Comparison of ENCODE assay signal across 8 mouse cellular contexts in the genomic region with DNA sequence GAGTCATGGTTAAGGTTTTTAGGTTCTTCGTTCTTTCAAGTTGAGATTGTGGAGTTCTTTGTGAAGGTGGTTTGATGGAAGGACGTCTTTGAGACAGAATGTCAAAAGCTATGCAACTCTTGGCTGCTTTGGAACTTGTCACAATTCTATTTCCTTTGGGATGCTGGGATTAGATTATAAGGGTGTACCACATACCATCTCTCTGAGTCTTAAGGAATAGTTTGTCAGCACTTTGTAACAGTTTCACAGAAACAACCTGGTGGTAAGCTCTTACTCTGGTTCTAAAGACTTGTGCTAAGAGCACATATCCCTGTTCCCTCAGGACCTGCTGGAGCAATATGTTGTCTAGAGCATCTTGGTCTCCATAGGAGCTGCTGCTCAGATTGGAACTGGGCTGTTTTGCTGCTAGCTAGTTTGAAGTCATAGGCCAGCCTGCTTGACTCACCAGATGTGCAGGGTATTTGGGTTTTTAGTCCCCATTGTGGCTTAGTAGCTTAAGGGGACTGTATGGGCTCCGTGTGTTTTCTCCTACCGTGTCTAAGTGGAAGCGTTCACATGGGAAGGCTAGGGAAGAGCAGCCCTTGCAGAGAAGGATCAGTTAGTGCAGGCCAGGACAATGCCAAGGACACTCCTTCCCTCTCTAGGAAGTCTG. TPM values are rescaled to one million over a fixed set of nuclear protein-coding genes. Genes with fewer than 3 reads are reported as not detected.
A peak's percentile ranks its signal among the peaks of the same experiment; 100 is the strongest.
DNase-seq lines count a peak whose midpoint lies in the region; ATAC-seq and TF ChIP-seq lines count a peak whose summit lies in the region.

No protein-coding gene starts in this region.

- no peaks in the 10 kb centered on the region; the same call in none of the 2 replicates for H3K36me3 ChIP-seq in lung, postnatal 0 days (ENCODE audit: insufficient read depth, low read length)
- peaks cover 8% of the 10 kb centered on the region for H3K36me3 ChIP-seq in limb, embryonic 14.5 days (ENCODE audit: control insufficient read depth, insufficient read depth, low read length)

- H3K27ac ChIP-seq in lung, postnatal 0 days (ENCODE audit: low read length): peak overlapping the region; percentile 100; the same call in 1 of the 2 replicates
- H3K27ac ChIP-seq in limb, embryonic 14.5 days (replicated peaks; ENCODE audit: low read depth, low read length): no peak overlapping the region

- peak overlapping the region; percentile 89 for H3K4me2 ChIP-seq in lung, postnatal 0 days (replicated peaks; ENCODE audit: low read depth, low read length)
- peak overlapping the region; percentile 91 for H3K4me2 ChIP-seq in limb, embryonic 14.5 days (replicated peaks; ENCODE audit: low read depth, low read length, severe bottlenecking)

- WGBS in lung, postnatal 0 days: 33% methylated on average over 5 of the region's 5 CpGs
- WGBS in limb, embryonic 14.5 days: 53% methylated on average over 5 of the region's 5 CpGs

- no peak for TF ChIP-seq EP300 in lung, postnatal 0 days (IDR thresholded peaks at IDR 0.05)

- no peak for TF ChIP-seq CTCF in lung, postnatal 0 days (IDR thresholded peaks at IDR 0.05)

- no peak for TF ChIP-seq POLR2A in limb, embryonic 14.5 days (IDR thresholded peaks at IDR 0.05; ENCODE audit: borderline replicate concordance, extremely low read depth, insufficient read depth, insufficient read length)

- 0 out of 2 replicates have a peak overlapping the region, but pooled peaks have one; percentile 99 for H3K9ac ChIP-seq in lung, postnatal 0 days (replicated peaks; ENCODE audit: low read depth)
- 0 out of 2 replicates have a peak overlapping the region, but pooled peaks have one; percentile 17 for H3K9ac ChIP-seq in limb, embryonic 14.5 days (ENCODE audit: low read depth, low read length, severe bottlenecking)

- no peak for ATAC-seq in lung, postnatal 0 days
- ATAC-seq in limb, embryonic 14.5 days (ENCODE audit: low FRiP score, low read depth): no peak
- ATAC-seq in granulocyte monocyte progenitor cell, adult 5-6 weeks (replicated peaks; ENCODE audit: poor library complexity, severe bottlenecking): no peak

- peaks cover 15% of the 10 kb centered on the region; the same call in 1 of the 2 replicates for H3K4me1 ChIP-seq in lung, postnatal 0 days (ENCODE audit: insufficient read depth, low read depth, low read length)
- H3K4me1 ChIP-seq in limb, embryonic 14.5 days (ENCODE audit: control insufficient read depth, insufficient read depth, low read length): peaks cover 19% of the 10 kb centered on the region

- no peaks in the 10 kb centered on the region for H3K27me3 ChIP-seq in lung, postnatal 0 days (replicated peaks; ENCODE audit: insufficient read depth, low read length)
- no peaks in the 10 kb centered on the region for H3K27me3 ChIP-seq in limb, embryonic 14.5 days (ENCODE audit: control insufficient read depth, insufficient read depth, low read length)

- H3K4me3 ChIP-seq in lung, postnatal 0 days (ENCODE audit: low read depth, low read length): peak overlapping the region; percentile 98; the same call in 1 of the 2 replicates
- H3K4me3 ChIP-seq in limb, embryonic 14.5 days (replicated peaks; ENCODE audit: low read length): peak overlapping the region; percentile 98

- H3K9me3 ChIP-seq in lung, postnatal 0 days (ENCODE audit: low read length): no peaks in the 10 kb centered on the region
- H3K9me3 ChIP-seq in limb, embryonic 14.5 days (ENCODE audit: control insufficient read depth, low read length): no peaks in the 10 kb centered on the region

- peak; percentile 48 for DNase-seq in adrenal gland, adult 2 months
- DNase-seq in adrenal gland, adult 8-10 months: no peak
- no peak for DNase-seq in lung, postnatal 0 days (ENCODE audit: low spot score)
- no peak for DNase-seq in lung, postnatal 14 days
- DNase-seq in limb, embryonic 14.5 days (ENCODE audit: low spot score): no peak
- DNase-seq in retina, embryonic 14.5 days (ENCODE audit: low spot score): no peak
- no peak for DNase-seq in embryo, embryonic 9.5 days (ENCODE audit: extremely low spot score)

RNA-seq across cellular contexts. Expression of gene Zbtb2, which starts 1.7 kb away (rescaled TPM):
- 10 to 100 TPM in 1 of 2 experiments, 1 to 10 TPM in 1; 8.3 to 13.7 TPM for total RNA-seq in adrenal gland, adult 2 months (2021)
- polyA plus RNA-seq in adrenal gland, adult 2 months (2012; rRNA removed): 5.2 and 6.3 TPM in 2 replicates
- total RNA-seq in adrenal gland, adult 8-10 months (2022): 10 to 100 TPM in 1 of 4 experiments, 1 to 10 TPM in 3; 9.2 to 10.1 (median 9.5) TPM
- 9.2 and 9.4 TPM in 2 replicates for polyA plus RNA-seq in lung, postnatal 0 days (2015; fragmentation: Nextera tagmentation; extraction: Ambion mirVana)
- polyA plus RNA-seq in limb, embryonic 14.5 days (2012; rRNA removed): 12.5 and 14.0 TPM in 2 replicates
- polyA plus RNA-seq in limb, embryonic 14.5 days (2014; fragmentation: Nextera tagmentation; extraction: Ambion mirVana): 13.7 and 15.4 TPM in 2 replicates
- total RNA-seq in granulocyte monocyte progenitor cell, adult 5-6 weeks (2014; fragmentation: Nextera tagmentation): 6.8 and 12.9 TPM in 2 replicates
- total RNA-seq in granulocyte monocyte progenitor cell, adult 5-6 weeks (2017): 11.1 and 13.4 TPM in 2 replicates

RNA-seq across cellular contexts. Expression of gene Rmnd1, which starts 42.6 kb away (rescaled TPM):
- 10 to 100 TPM; 42.8 to 54.3 TPM for total RNA-seq in adrenal gland, adult 2 months (2021)
- 25.2 and 39.5 TPM in 2 replicates for polyA plus RNA-seq in adrenal gland, adult 2 months (2012; rRNA removed)
- total RNA-seq in adrenal gland, adult 8-10 months (2022): 10 to 100 TPM; 39.8 to 49.9 (median 41.7) TPM
- polyA plus RNA-seq in lung, postnatal 0 days (2015; fragmentation: Nextera tagmentation; extraction: Ambion mirVana): 16.5 and 17.9 TPM in 2 replicates
- polyA plus RNA-seq in limb, embryonic 14.5 days (2012; rRNA removed): 63.4 and 64.0 TPM in 2 replicates
- polyA plus RNA-seq in limb, embryonic 14.5 days (2014; fragmentation: Nextera tagmentation; extraction: Ambion mirVana): 46.3 and 53.8 TPM in 2 replicates
- total RNA-seq in granulocyte monocyte progenitor cell, adult 5-6 weeks (2014; fragmentation: Nextera tagmentation): 53.9 and 72.4 TPM in 2 replicates
- total RNA-seq in granulocyte monocyte progenitor cell, adult 5-6 weeks (2017): 58.3 and 62.8 TPM in 2 replicates

RNA-seq across cellular contexts. Expression of gene Armt1, which starts 42.7 kb away (rescaled TPM):
- 10 to 100 TPM; 12.6 to 16.1 TPM for total RNA-seq in adrenal gland, adult 2 months (2021)
- polyA plus RNA-seq in adrenal gland, adult 2 months (2012; rRNA removed): 2.3 and 4.8 TPM in 2 replicates
- 10 to 100 TPM; 15.6 to 20.7 (median 16.7) TPM for total RNA-seq in adrenal gland, adult 8-10 months (2022)
- 9.0 and 10.2 TPM in 2 replicates for polyA plus RNA-seq in lung, postnatal 0 days (2015; fragmentation: Nextera tagmentation; extraction: Ambion mirVana)
- 21.9 and 22.0 TPM in 2 replicates for polyA plus RNA-seq in limb, embryonic 14.5 days (2012; rRNA removed)
- polyA plus RNA-seq in limb, embryonic 14.5 days (2014; fragmentation: Nextera tagmentation; extraction: Ambion mirVana): 17.3 and 18.1 TPM in 2 replicates
- 34.1 and 46.8 TPM in 2 replicates for total RNA-seq in granulocyte monocyte progenitor cell, adult 5-6 weeks (2014; fragmentation: Nextera tagmentation)
- total RNA-seq in granulocyte monocyte progenitor cell, adult 5-6 weeks (2017): 44.6 and 52.3 TPM in 2 replicates
